Mouse (Mus musculus) liver, embryonic 12.5 days (tissue): ENCODE results near the gene Fam221a. TPM values are rescaled to one million over a fixed set of nuclear protein-coding genes. Genes with fewer than 3 reads are reported as not detected.
A peak's percentile ranks its signal among the peaks of the same experiment; 100 is the strongest.

Source experiments
- ATAC-seq: fragments of 200-750 bp; cut with Nextera tagmentation; 2 replicates; pipeline ENCODE4 v1.8.0; 2017; ENCODE audit warnings: moderate number of reproducible peaks, mild to moderate bottlenecking, moderate library complexity
- H3K27ac ChIP-seq: fragments of 300-500 bp; sonication (generic); 2 replicates; pipeline ENCODE4 v1.5.1; 2016; ENCODE audit warnings: mild to moderate bottlenecking
- H3K27me3 ChIP-seq: fragments of 300-500 bp; sonication (generic); replicated peaks from 2 replicates; pipeline ENCODE4 v1.6.1; 2016; ENCODE audit warnings: mild to moderate bottlenecking, moderate library complexity
- H3K36me3 ChIP-seq: fragments of 300-500 bp; sonication (generic); 2 replicates; pipeline ENCODE4 v1.6.1; 2016; ENCODE audit warnings: mild to moderate bottlenecking, moderate library complexity
- H3K4me1 ChIP-seq: fragments of 300-500 bp; sonication (generic); 2 replicates; pipeline ENCODE4 v1.6.1; 2016
- H3K4me2 ChIP-seq: fragments of 300-500 bp; sonication (generic); 2 replicates; pipeline ENCODE4 v1.6.1; 2016; ENCODE audit warnings: mild to moderate bottlenecking, moderate library complexity
- H3K4me3 ChIP-seq: fragments of 300-500 bp; sonication (generic); 2 replicates; pipeline ENCODE4 v1.5.1; 2016; ENCODE audit warnings: mild to moderate bottlenecking, moderate library complexity
- H3K9ac ChIP-seq: fragments of 300-500 bp; sonication (generic); 2 replicates; pipeline ENCODE4 v1.6.1; 2016; ENCODE audit warnings: mild to moderate bottlenecking, moderate library complexity
- H3K9me3 ChIP-seq: fragments of 300-500 bp; sonication (generic); replicated peaks from 2 replicates; pipeline ENCODE4 v1.6.1; 2016; ENCODE audit warnings: mild to moderate bottlenecking, moderate library complexity
- WGBS: fragments of 180-500 bp; shearing (Covaris S2); methylation state at CpG from one replicate; pipeline ENCODE4 v1.1.7; 2016; ENCODE audit not compliant: insufficient replicate concordance; 5-methylcytosine and 5-hydroxymethylcytosine counted together
- polyA plus RNA-seq: library from polyadenylated mRNA; unstranded; fragments of >200 nt; fragmentation: Nextera tagmentation; extraction: Ambion mirVana; gene quantifications from 2 replicates; pipeline ENCODE4 v1.2.1, GENCODE M21; 2016

Gene Fam221a
- polyA plus RNA-seq, 1 experiment from 2014 or later, result 3.3 TPM

- Histone ChIP-seq H3K4me2 (no peak overlapping the region), H3K36me3 (no peaks in the 10 kb centered on the region), H3K4me1 (no peaks in the 10 kb centered on the region), H3K27me3 (no peaks in the 10 kb centered on the region), H3K4me3 (no peak overlapping the region), H3K9ac (no peak overlapping the region), H3K27ac (no peak overlapping the region), H3K9me3 (no peaks in the 10 kb centered on the region)
- no peak for ATAC-seq
- 43% methylated on average over 9 of the region's 9 CpGs for WGBS
These were observed 29.0 kb upstream of the Fam221a start for GRCm38 (mm10) chr6:49338566-49338965.

DNA sequence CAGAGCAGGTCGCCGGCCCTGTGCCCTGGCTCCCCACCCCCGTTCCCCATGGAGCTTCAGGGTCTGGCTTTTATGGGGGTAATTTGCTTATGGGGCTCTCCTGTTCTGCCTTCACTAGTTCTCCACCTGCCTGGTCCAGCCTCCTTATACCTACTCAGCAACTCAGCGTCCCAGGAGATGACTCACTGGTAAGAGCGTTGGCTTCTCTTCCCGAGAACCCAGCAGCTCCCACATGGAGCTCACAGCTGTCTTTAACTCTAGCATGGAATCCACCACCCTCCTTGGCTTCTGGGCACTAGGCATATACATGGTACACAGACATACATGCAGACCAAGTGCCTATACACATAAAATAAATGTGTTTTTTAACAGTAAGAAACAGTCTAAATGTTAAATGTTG, 28.4 kb upstream of the Fam221a start:
- WGBS, result 48% methylated on average over 6 of the region's 6 CpGs
- Histone ChIP-seq H3K36me3 (no peaks in the 10 kb centered on the region), H3K4me2 (no peak overlapping the region), H3K4me3 (no peak overlapping the region), H3K9me3 (no peaks in the 10 kb centered on the region), H3K27ac (no peak overlapping the region), H3K27me3 (no peaks in the 10 kb centered on the region), H3K4me1 (no peaks in the 10 kb centered on the region), H3K9ac (no peak overlapping the region)
- no peak for ATAC-seq

DNA sequence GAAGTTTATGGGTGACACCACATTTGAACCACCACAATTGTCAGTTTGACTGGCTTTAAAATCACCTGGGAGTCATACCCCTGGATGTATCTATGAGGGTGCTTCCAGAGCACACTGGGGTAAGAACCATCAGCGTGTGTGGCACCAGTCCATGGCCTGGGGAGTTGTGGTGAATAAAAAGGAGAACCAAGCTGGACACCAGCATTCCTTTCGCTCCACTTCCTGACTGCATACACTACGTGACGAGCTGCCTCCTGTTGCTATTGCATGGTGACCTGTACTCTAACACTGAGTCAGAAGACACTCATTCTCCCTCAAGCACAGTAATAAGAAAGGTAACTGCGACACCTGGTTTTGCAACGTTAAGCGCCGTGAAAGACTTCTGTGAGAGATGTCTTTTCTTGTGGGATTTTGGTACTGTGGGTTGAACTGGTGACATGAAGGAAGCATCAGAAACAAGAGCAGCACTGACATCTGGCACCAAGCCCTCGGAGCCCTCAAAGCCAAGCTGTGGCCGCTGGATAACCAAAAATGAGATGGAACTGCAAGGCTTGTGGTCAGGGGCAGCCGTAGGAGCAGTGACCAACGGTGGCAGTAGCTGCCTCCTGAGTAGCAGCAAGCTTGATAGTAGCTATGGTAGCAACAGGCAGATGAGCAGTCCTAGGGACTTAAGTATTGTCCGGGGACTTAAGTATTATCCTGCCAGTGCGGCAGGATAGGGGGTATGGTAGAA, 23.6 kb upstream of the Fam221a start:
- Histone ChIP-seq H3K4me3 (no peak overlapping the region), H3K27me3 (no peaks in the 10 kb centered on the region), H3K36me3 (no peaks in the 10 kb centered on the region), H3K9ac (no peak overlapping the region), H3K4me2 (no peak overlapping the region), H3K9me3 (no peaks in the 10 kb centered on the region), H3K27ac (no peak overlapping the region), H3K4me1 (no peaks in the 10 kb centered on the region)
- ATAC-seq, result no peak
- 58% methylated on average over 14 of the region's 14 CpGs for WGBS

DNA sequence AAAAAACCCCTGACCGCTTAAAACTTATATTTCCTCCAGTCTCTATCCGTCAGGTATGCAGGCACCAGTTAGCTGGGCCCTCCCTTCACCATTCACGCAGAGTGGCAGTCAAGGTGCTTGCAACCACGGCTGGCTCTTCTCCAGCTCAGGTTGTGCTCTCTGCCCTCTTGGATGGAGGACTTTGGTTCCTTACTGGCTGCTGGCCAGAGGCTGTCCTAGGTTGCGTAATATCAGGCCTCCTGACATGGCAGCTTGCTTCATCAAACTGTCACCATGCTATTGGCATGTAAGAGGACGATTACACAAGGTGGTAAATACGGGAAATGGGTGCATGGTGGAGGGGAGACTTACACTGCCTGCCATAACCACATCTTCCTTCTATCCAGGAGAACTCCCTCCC, 17.7 kb upstream of the Fam221a start:
- no peaks in the 10 kb centered on the region for H3K36me3 ChIP-seq
- ATAC-seq, result no peak
- no peak overlapping the region for H3K4me3 ChIP-seq
- H3K9ac ChIP-seq, result no peak overlapping the region
- 68% methylated on average over 7 of the region's 7 CpGs for WGBS
- no peak overlapping the region for H3K27ac ChIP-seq
- H3K4me1 ChIP-seq, result no peaks in the 10 kb centered on the region
- H3K4me2 ChIP-seq, result no peak overlapping the region
- H3K9me3 ChIP-seq, result no peaks in the 10 kb centered on the region
- H3K27me3 ChIP-seq, result no peaks in the 10 kb centered on the region

- Histone ChIP-seq H3K27ac (no peak overlapping the region), H3K27me3 (no peaks in the 10 kb centered on the region), H3K9me3 (no peaks in the 10 kb centered on the region), H3K4me3 (no peak overlapping the region), H3K4me1 (no peaks in the 10 kb centered on the region), H3K4me2 (no peak overlapping the region), H3K9ac (no peak overlapping the region), H3K36me3 (no peaks in the 10 kb centered on the region)
- WGBS, result 54% methylated on average over 3 of the region's 3 CpGs
- ATAC-seq, result no peak
These were observed 12.9 kb upstream of the Fam221a start for GRCm38 (mm10) chr6:49354613-49355012.

- H3K36me3 ChIP-seq, result no peaks in the 10 kb centered on the region
- no peak overlapping the region for H3K27ac ChIP-seq
- no peaks in the 10 kb centered on the region for H3K27me3 ChIP-seq
- no peak overlapping the region for H3K9ac ChIP-seq
- no peak for ATAC-seq
- no peaks in the 10 kb centered on the region for H3K4me1 ChIP-seq
- no peak overlapping the region for H3K4me2 ChIP-seq
- H3K4me3 ChIP-seq, result no peak overlapping the region
- no peaks in the 10 kb centered on the region for H3K9me3 ChIP-seq
- 64% methylated on average over 4 of the region's 4 CpGs for WGBS
These were observed 12.4 kb upstream of the Fam221a start for GRCm38 (mm10) chr6:49355171-49355570.

DNA sequence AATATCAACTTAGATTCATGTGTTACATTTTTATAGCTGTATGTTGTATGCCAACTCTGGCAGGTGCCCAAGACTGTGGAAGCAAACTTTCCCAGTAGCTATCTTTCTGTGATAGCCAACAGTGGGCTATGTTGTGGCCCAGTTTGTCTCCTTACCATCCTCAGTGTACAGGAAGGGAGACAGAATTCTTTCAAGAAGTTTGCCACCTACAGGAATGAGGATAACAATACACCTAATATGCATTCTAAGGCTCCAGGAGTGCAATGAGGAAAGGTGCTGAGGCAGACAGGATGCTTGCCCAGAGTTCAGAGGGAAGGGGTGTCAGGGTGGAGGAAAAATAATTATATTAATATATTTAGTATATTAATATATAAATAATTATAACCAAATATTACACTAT, 7.1 kb upstream of the Fam221a start:
- Histone ChIP-seq H3K36me3 (no peaks in the 10 kb centered on the region), H3K9me3 (no peaks in the 10 kb centered on the region), H3K27ac (no peak overlapping the region), H3K4me2 (no peak overlapping the region), H3K9ac (no peak overlapping the region), H3K4me1 (no peaks in the 10 kb centered on the region), H3K4me3 (no peak overlapping the region), H3K27me3 (no peaks in the 10 kb centered on the region)
- ATAC-seq, result no peak

- H3K27me3 ChIP-seq, result no peaks in the 10 kb centered on the region
- H3K4me2 ChIP-seq, result peak overlapping the region; percentile 87
- ATAC-seq, result no peak
- no peaks in the 10 kb centered on the region for H3K36me3 ChIP-seq
- peaks cover 27% of the 10 kb centered on the region for H3K4me1 ChIP-seq
- peak overlapping the region; percentile 72 for H3K9ac ChIP-seq
- 55% methylated on average over 3 of the region's 3 CpGs for WGBS
- H3K27ac ChIP-seq, result no peak overlapping the region
- H3K9me3 ChIP-seq, result no peaks in the 10 kb centered on the region
- H3K4me3 ChIP-seq, result peak overlapping the region; percentile 58
These were observed 673 bp downstream of the Fam221a start for GRCm38 (mm10) chr6:49368212-49368611.

DNA sequence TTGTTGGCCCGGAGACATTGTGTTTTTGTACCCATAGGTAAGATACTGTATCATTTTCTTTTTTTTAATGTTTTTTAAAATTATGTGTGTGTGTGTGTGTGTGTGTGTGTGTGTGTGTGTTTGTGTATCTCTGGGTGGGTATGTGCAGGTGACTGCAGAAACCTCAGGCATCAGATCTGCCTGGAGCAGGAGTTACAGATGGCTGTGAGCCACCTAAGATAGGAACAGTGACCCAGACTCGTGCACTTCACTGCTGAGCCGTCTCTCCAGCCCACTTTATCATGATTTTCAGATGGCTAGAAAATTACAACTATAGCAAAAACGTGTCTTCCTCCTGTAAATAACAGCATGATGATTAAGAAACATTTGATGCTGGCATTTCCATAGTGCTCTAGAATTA, 5.2 kb downstream of the Fam221a start:
- Histone ChIP-seq H3K4me3 (no peak overlapping the region), H3K4me1 (peaks cover 20% of the 10 kb centered on the region), H3K9me3 (no peaks in the 10 kb centered on the region), H3K9ac (no peak overlapping the region), H3K27me3 (no peaks in the 10 kb centered on the region), H3K4me2 (no peak overlapping the region), H3K27ac (no peak overlapping the region), H3K36me3 (no peaks in the 10 kb centered on the region)
- peak; percentile 69 for ATAC-seq
- WGBS, result 48% methylated on average over 4 of the region's 4 CpGs

- WGBS, result 68% methylated on average over 2 of the region's 2 CpGs
- no peaks in the 10 kb centered on the region for H3K9me3 ChIP-seq
- H3K27ac ChIP-seq, result no peak overlapping the region
- no peak overlapping the region for H3K4me3 ChIP-seq
- ATAC-seq, result no peak
- peaks cover 17% of the 10 kb centered on the region for H3K4me1 ChIP-seq
- H3K36me3 ChIP-seq, result no peaks in the 10 kb centered on the region
- no peak overlapping the region for H3K4me2 ChIP-seq
- H3K27me3 ChIP-seq, result no peaks in the 10 kb centered on the region
- no peak overlapping the region for H3K9ac ChIP-seq
These were observed 6.4 kb downstream of the Fam221a start for GRCm38 (mm10) chr6:49373943-49374342.

- WGBS, result 67% methylated on average over 12 of the region's 12 CpGs
- H3K9ac ChIP-seq, result no peak overlapping the region
- H3K27ac ChIP-seq, result no peak overlapping the region
- H3K4me1 ChIP-seq, result peaks cover 9% of the 10 kb centered on the region
- no peak overlapping the region for H3K4me3 ChIP-seq
- no peak for ATAC-seq
- peaks cover 3% of the 10 kb centered on the region; the same call in 1 of the 2 replicates for H3K36me3 ChIP-seq
- H3K9me3 ChIP-seq, result no peaks in the 10 kb centered on the region
- H3K4me2 ChIP-seq, result no peak overlapping the region
- H3K27me3 ChIP-seq, result no peaks in the 10 kb centered on the region
These were observed 10.8 kb downstream of the Fam221a start for GRCm38 (mm10) chr6:49378328-49378727.

DNA sequence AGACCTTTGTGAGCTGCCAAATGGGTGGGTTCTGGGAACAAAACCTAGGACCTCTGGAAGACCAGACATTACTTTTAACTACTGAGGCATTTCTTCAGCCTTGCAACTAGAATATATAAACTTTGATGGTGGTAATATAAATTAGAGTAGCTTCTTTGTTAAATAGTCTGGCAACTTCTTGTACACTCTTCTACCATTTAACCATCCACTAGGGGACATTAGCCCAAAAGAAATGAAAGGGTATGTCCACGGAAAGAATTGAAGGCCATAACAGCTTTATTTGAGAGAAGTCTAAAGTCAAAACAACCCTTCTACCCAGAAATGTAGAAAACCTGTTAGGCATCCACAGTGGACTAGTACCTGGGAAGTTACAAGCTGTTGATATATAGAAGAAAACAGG, 26.7 kb downstream of the Fam221a start:
- no peak for ATAC-seq
- Histone ChIP-seq H3K9ac (no peak overlapping the region), H3K4me3 (no peak overlapping the region), H3K9me3 (no peaks in the 10 kb centered on the region), H3K27me3 (no peaks in the 10 kb centered on the region), H3K27ac (no peak overlapping the region), H3K36me3 (no peaks in the 10 kb centered on the region), H3K4me1 (no peaks in the 10 kb centered on the region), H3K4me2 (no peak overlapping the region)
- whole genome bisulfite sequencing, result 46% methylated on average over 1 of the region's 1 CpGs

- no peaks in the 10 kb centered on the region for H3K4me1 ChIP-seq
- H3K9me3 ChIP-seq, result no peaks in the 10 kb centered on the region
- no peak for ATAC-seq
- H3K36me3 ChIP-seq, result no peaks in the 10 kb centered on the region
- WGBS, result 74% methylated on average over 34 of the region's 34 CpGs
- H3K4me3 ChIP-seq, result no peak within 1 kb of the TSS
- no peaks in the 10 kb centered on the region for H3K27me3 ChIP-seq
- H3K27ac ChIP-seq, result no peak within 1 kb of the TSS
- H3K4me2 ChIP-seq, result no peak within 1 kb of the TSS
- no peak within 1 kb of the TSS for H3K9ac ChIP-seq
These were observed 27.8 kb downstream of the Fam221a start, which contains the start of gene Stk31 for GRCm38 (mm10) chr6:49395316-49395715. Stk31 (plus strand) TSS chr6:49395604.
